Mouse (Mus musculus) small intestine, adult 2 months (tissue): ENCODE results near the gene 1700125H20Rik. TPM values are rescaled to one million over a fixed set of nuclear protein-coding genes. Genes with fewer than 3 reads are reported as not detected.

Source experiments
- H3K27ac ChIP-seq: fragments of 200-500 bp; 2 replicates; pipeline ENCODE4 v1.5.1; 2012; ENCODE audit warnings: low read depth, low read length, control low read depth, inconsistent platforms; ENCODE audit not compliant: insufficient read depth
- H3K27me3 ChIP-seq: fragments of 200-500 bp; 2 replicates; pipeline ENCODE4 v1.6.1; 2012; ENCODE audit warnings: mild to moderate bottlenecking, moderate library complexity, low read length, inconsistent platforms; ENCODE audit not compliant: control insufficient read depth, insufficient read depth
- H3K36me3 ChIP-seq: fragments of 200-500 bp; 2 replicates; pipeline ENCODE4 v1.6.1; 2012; ENCODE audit warnings: mild to moderate bottlenecking, low read length, control low read depth, inconsistent platforms; ENCODE audit not compliant: control insufficient read depth, insufficient read depth
- H3K4me1 ChIP-seq: fragments of 200-500 bp; 2 replicates; pipeline ENCODE4 v1.6.1; 2012; ENCODE audit warnings: low read length, inconsistent platforms, mixed read lengths; ENCODE audit not compliant: control insufficient read depth, insufficient read depth, insufficient read length
- H3K4me3 ChIP-seq: fragments of 200-500 bp; 2 replicates; pipeline ENCODE4 v1.5.1; 2012; ENCODE audit warnings: low read depth, mild to moderate bottlenecking, control low read depth, inconsistent platforms, low read length, moderate library complexity
- CTCF ChIP-seq: fragments of 200-500 bp; IDR thresholded peaks from 2 replicates; pipeline ENCODE4 v1.5.1; 2012; ENCODE audit warnings: low read depth, mild to moderate bottlenecking, control low read depth, inconsistent platforms, low read length, moderate library complexity, mixed read lengths; ENCODE audit not compliant: insufficient replicate concordance, insufficient read length; ENCODE audit errors: extremely low read depth
- POLR2A ChIP-seq: fragments of 200-500 bp; IDR thresholded peaks from 2 replicates; pipeline ENCODE4 v1.6.1; 2012; ENCODE audit warnings: low read depth, mild to moderate bottlenecking, control low read depth, inconsistent platforms, low read length, moderate library complexity
- WGBS: fragments of 180-500 bp; shearing (Covaris S2); methylation state at CpG from one replicate; pipeline ENCODE4 v1.1.7; 2018; 5-methylcytosine and 5-hydroxymethylcytosine counted together
- polyA plus RNA-seq: library from polyadenylated mRNA; depleted of rRNA; stranded (reverse); fragments of >200 nt; gene quantifications from 2 replicates; pipeline ENCODE4 v1.2.3, GENCODE M21; 2012

Gene 1700125H20Rik
- polyA plus RNA-seq, 1 experiment = not detected

DNA sequence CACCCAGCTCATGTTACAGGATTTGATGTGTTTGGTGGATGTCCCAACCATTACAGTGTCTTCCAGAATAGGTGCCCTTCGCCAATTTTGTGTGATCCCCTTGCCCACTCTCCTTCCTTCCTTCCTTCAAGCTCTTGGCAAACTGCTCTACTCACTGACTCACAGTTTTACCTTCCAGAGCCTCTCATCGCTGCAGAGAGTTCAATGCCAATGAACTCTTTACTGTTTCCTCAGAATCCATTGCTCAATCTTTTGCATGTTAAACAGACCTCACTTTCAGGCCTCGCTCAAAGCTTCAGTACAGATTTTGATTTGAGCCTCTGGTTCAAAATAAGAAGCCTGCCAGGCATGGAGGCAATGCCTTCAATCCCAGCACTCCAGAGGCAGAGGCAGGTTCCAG is 5.7 kb downstream of the 1700125H20Rik start:
- 75% methylated on average over 3 of the region's 3 CpGs for WGBS
- H3K4me3 ChIP-seq = no peak overlapping the region
- no peak for TF ChIP-seq POLR2A
- no peak for TF ChIP-seq CTCF

GRCm38 (mm10) chr11:85177761-85178160 is 7.6 kb downstream of the 1700125H20Rik start:
- H3K27me3 ChIP-seq = no peaks in the 10 kb centered on the region
- TF ChIP-seq CTCF (no peak), POLR2A (no peak)

More for the DNA sequence above, 5.7 kb downstream of the 1700125H20Rik start:
- H3K27ac ChIP-seq = no peak overlapping the region
- H3K27me3 ChIP-seq = no peaks in the 10 kb centered on the region
- H3K4me1 ChIP-seq = no peaks in the 10 kb centered on the region
- no peaks in the 10 kb centered on the region for H3K36me3 ChIP-seq

DNA sequence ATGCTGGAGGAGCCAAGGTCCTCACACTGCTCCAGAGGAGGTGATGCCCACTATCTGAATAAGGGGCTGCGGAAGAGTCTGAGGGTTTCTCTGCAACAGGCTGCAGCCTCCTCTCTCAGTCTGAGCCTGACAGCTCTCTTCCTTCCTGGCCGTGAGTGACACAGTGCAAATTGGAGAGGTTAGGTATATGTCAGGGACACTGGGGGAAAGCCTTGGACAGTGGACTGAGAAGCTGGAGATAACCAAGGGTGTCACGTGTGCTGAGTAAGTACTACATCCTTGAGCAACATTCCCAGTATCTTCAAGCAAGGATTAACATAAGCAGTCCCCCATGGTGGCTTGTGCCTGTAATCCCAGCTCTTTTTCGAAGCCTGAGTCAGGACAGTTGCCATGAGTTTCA is 8.2 kb downstream of the 1700125H20Rik start:
- H3K27me3 ChIP-seq = no peaks in the 10 kb centered on the region
- TF ChIP-seq POLR2A (no peak), CTCF (no peak)
- H3K27ac ChIP-seq = no peak overlapping the region
- H3K36me3 ChIP-seq = no peaks in the 10 kb centered on the region
- WGBS = 83% methylated on average over 4 of the region's 4 CpGs
- H3K4me1 ChIP-seq = peaks cover 5% of the 10 kb centered on the region; the same call in 1 of the 2 replicates
- H3K4me3 ChIP-seq = no peak overlapping the region

More at GRCm38 (mm10) chr11:85177761-85178160, 7.6 kb downstream of the 1700125H20Rik start:
- Histone ChIP-seq H3K36me3 (no peaks in the 10 kb centered on the region), H3K27ac (no peak overlapping the region), H3K4me3 (no peak overlapping the region), H3K4me1 (no peaks in the 10 kb centered on the region)
- WGBS = 71% methylated on average over 6 of the region's 6 CpGs

GRCm38 (mm10) chr11:85182617-85183283 is 12.5 kb downstream of the 1700125H20Rik start:
- Histone ChIP-seq H3K36me3 (no peaks in the 10 kb centered on the region), H3K27ac (no peak overlapping the region), H3K27me3 (no peaks in the 10 kb centered on the region), H3K4me1 (peaks cover 5% of the 10 kb centered on the region; the same call in 1 of the 2 replicates), H3K4me3 (peak overlapping the region; percentile 57)
- TF ChIP-seq CTCF (peak; percentile 66; the same call in 1 of the 2 replicates), POLR2A (no peak)
- WGBS = 4% methylated on average over 20 of the region's 20 CpGs

GRCm38 (mm10) chr11:85183284-85183779 is 13.1 kb downstream of the 1700125H20Rik start:
- TF ChIP-seq POLR2A = no peak
- TF ChIP-seq CTCF = no peak
- Histone ChIP-seq H3K27ac (no peak overlapping the region), H3K4me3 (peak overlapping the region; percentile 57), H3K4me1 (peaks cover 5% of the 10 kb centered on the region; the same call in 1 of the 2 replicates), H3K36me3 (no peaks in the 10 kb centered on the region), H3K27me3 (no peaks in the 10 kb centered on the region)
- 20% methylated on average over 13 of the region's 13 CpGs for WGBS

GRCm38 (mm10) chr11:85184082-85184481 is 13.9 kb downstream of the 1700125H20Rik start:
- no peaks in the 10 kb centered on the region for H3K27me3 ChIP-seq
- H3K36me3 ChIP-seq = 0 out of 2 replicates have a peak, but pooled peaks cover under 1% of the 10 kb centered on the region
- no peak overlapping the region for H3K27ac ChIP-seq
- no peak overlapping the region for H3K4me3 ChIP-seq
- peaks cover 5% of the 10 kb centered on the region; the same call in 1 of the 2 replicates for H3K4me1 ChIP-seq
- TF ChIP-seq CTCF (peak; percentile 50; the same call in 1 of the 2 replicates), POLR2A (no peak)
- WGBS = 82% methylated on average over 5 of the region's 5 CpGs

DNA sequence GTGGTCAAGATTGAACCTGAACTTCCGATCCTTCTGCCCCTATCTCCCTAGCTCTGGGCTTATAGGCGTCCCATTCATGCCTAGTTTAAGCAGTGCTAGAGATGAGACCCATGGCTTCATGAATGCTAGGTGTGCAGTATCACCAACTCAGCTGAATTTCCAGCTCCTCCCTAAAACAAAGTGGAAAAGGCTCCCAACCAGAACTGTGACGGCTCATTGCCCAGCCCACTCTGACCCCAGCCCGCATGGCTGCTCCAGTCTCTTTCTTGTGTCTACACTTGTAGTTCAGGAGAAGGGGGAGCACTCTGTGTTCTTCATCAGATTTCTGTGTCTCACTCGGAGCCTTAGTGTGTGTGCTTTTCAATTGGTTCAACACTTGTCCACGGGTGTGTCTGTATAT is 14.6 kb downstream of the 1700125H20Rik start:
- no peak for TF ChIP-seq POLR2A
- TF ChIP-seq CTCF = no peak
- no peak overlapping the region for H3K27ac ChIP-seq
- no peaks in the 10 kb centered on the region for H3K27me3 ChIP-seq
- peaks cover 7% of the 10 kb centered on the region for H3K36me3 ChIP-seq
- 85% methylated on average over 6 of the region's 6 CpGs for WGBS
- peaks cover 5% of the 10 kb centered on the region; the same call in 1 of the 2 replicates for H3K4me1 ChIP-seq
- H3K4me3 ChIP-seq = no peak overlapping the region
